Mouse (Mus musculus) embryonic facial prominence, embryonic 13.5 days (tissue): ENCODE results near the gene Flrt1. TPM values are rescaled to one million over a fixed set of nuclear protein-coding genes. Genes with fewer than 3 reads are reported as not detected.

Experiments used
- ATAC-seq: fragments of 200-750 bp; cut with Nextera tagmentation; 2 replicates; pipeline ENCODE4 v1.8.0; 2017; ENCODE audit warnings: low read depth; ENCODE audit not compliant: insufficient number of reproducible peaks, insufficient read depth, low FRiP score, low TSS enrichment
- H3K27ac ChIP-seq: fragments of 300-500 bp; sonication (generic); 2 replicates; pipeline ENCODE4 v1.5.1; 2015; ENCODE audit warnings: moderate library complexity, mild to moderate bottlenecking, inconsistent platforms
- H3K27me3 ChIP-seq: fragments of 300-500 bp; sonication (generic); 2 replicates; pipeline ENCODE4 v1.6.1; 2015; ENCODE audit warnings: mild to moderate bottlenecking, inconsistent platforms
- H3K36me3 ChIP-seq: fragments of 300-500 bp; sonication (generic); 2 replicates; pipeline ENCODE4 v1.6.1; 2015; ENCODE audit warnings: mild to moderate bottlenecking, inconsistent platforms
- H3K4me1 ChIP-seq: fragments of 300-500 bp; sonication (generic); 2 replicates; pipeline ENCODE4 v1.6.1; 2015; ENCODE audit warnings: inconsistent platforms
- H3K4me2 ChIP-seq: fragments of 300-500 bp; sonication (generic); 2 replicates; pipeline ENCODE4 v1.6.1; 2015; ENCODE audit warnings: moderate library complexity, mild to moderate bottlenecking, inconsistent platforms
- H3K4me3 ChIP-seq: fragments of 300-500 bp; sonication (generic); 2 replicates; pipeline ENCODE4 v1.5.1; 2015; ENCODE audit warnings: mild to moderate bottlenecking, inconsistent platforms
- H3K9ac ChIP-seq: fragments of 300-500 bp; sonication (generic); 2 replicates; pipeline ENCODE4 v1.6.1; 2015; ENCODE audit warnings: mild to moderate bottlenecking, inconsistent platforms
- H3K9me3 ChIP-seq: fragments of 300-500 bp; sonication (generic); 2 replicates; pipeline ENCODE4 v1.6.1; 2016; ENCODE audit warnings: inconsistent platforms
- WGBS: fragments of 180-500 bp; shearing (Covaris S2); methylation state at CpG from one replicate; pipeline ENCODE4 v1.1.7; 2015; ENCODE audit warnings: mixed read lengths; 5-methylcytosine and 5-hydroxymethylcytosine counted together
- polyA plus RNA-seq: library from polyadenylated mRNA; unstranded; fragments of >200 nt; fragmentation: Nextera tagmentation; extraction: Ambion mirVana; gene quantifications from 2 replicates; pipeline ENCODE4 v1.2.1, GENCODE M21; 2015

The Flrt1 gene
- 13.0 and 13.6 TPM in 2 replicates for polyA plus RNA-seq

GRCm38 (mm10) chr19:7105544-7105943, at the start of gene Flrt1:
Gene Flrt1 (minus strand): TSS chr19:7105729.
- no peak for ATAC-seq
- Histone ChIP-seq H3K36me3 (no peaks in the 10 kb centered on the region), H3K9ac (peak within 1 kb of the TSS; percentile 56; the same call in 1 of the 2 replicates), H3K4me1 (peaks cover 48% of the 10 kb centered on the region), H3K4me2 (no peak within 1 kb of the TSS), H3K27ac (no peak within 1 kb of the TSS), H3K27me3 (peaks cover 9% of the 10 kb centered on the region), H3K4me3 (no peak within 1 kb of the TSS), H3K9me3 (no peaks in the 10 kb centered on the region)
- WGBS: 35% methylated on average over 9 of the region's 9 CpGs

GRCm38 (mm10) chr19:7155196-7155595, 49.7 kb upstream of the Flrt1 start:
- Histone ChIP-seq H3K4me3 (no peak overlapping the region), H3K9ac (no peak overlapping the region), H3K27ac (no peak overlapping the region), H3K9me3 (no peaks in the 10 kb centered on the region), H3K4me2 (no peak overlapping the region), H3K36me3 (no peaks in the 10 kb centered on the region), H3K4me1 (peaks cover 80% of the 10 kb centered on the region), H3K27me3 (peaks cover 31% of the 10 kb centered on the region)
- ATAC-seq: peak; percentile 26; the same call in 1 of the 2 replicates
- 37% methylated on average over 6 of the region's 6 CpGs for WGBS

- no peak overlapping the region for H3K4me3 ChIP-seq
- H3K36me3 ChIP-seq: no peaks in the 10 kb centered on the region
- WGBS: 20% methylated on average over 7 of the region's 7 CpGs
- peaks cover 89% of the 10 kb centered on the region for H3K4me1 ChIP-seq
- H3K9ac ChIP-seq: 0 out of 2 replicates have a peak overlapping the region, but pooled peaks have one; percentile 37
- peak overlapping the region; percentile 74 for H3K27ac ChIP-seq
- no peaks in the 10 kb centered on the region for H3K9me3 ChIP-seq
- H3K27me3 ChIP-seq: peaks cover 22% of the 10 kb centered on the region
- no peak for ATAC-seq
- no peak overlapping the region for H3K4me2 ChIP-seq
Measured at GRCm38 (mm10) chr19:7153232-7153631, 47.7 kb upstream of the Flrt1 start.

- Histone ChIP-seq H3K9ac (no peak overlapping the region), H3K36me3 (no peaks in the 10 kb centered on the region), H3K4me3 (no peak overlapping the region), H3K4me1 (peaks cover 89% of the 10 kb centered on the region), H3K4me2 (no peak overlapping the region), H3K27me3 (peaks cover 12% of the 10 kb centered on the region; the same call in 1 of the 2 replicates), H3K9me3 (no peaks in the 10 kb centered on the region), H3K27ac (no peak overlapping the region)
- ATAC-seq: no peak
- WGBS: 65% methylated on average over 6 of the region's 6 CpGs
Measured at GRCm38 (mm10) chr19:7151927-7152653, 46.6 kb upstream of the Flrt1 start.

GRCm38 (mm10) chr19:7151300-7151926, 45.9 kb upstream of the Flrt1 start:
- H3K4me3 ChIP-seq: no peak overlapping the region
- no peak overlapping the region for H3K9ac ChIP-seq
- H3K36me3 ChIP-seq: no peaks in the 10 kb centered on the region
- ATAC-seq: no peak
- no peak overlapping the region for H3K27ac ChIP-seq
- H3K4me1 ChIP-seq: peaks cover 82% of the 10 kb centered on the region
- 73% methylated on average over 7 of the region's 7 CpGs for WGBS
- H3K4me2 ChIP-seq: no peak overlapping the region
- H3K9me3 ChIP-seq: no peaks in the 10 kb centered on the region
- peaks cover 10% of the 10 kb centered on the region; the same call in 1 of the 2 replicates for H3K27me3 ChIP-seq

GRCm38 (mm10) chr19:7149158-7149685, 43.7 kb upstream of the Flrt1 start:
- Histone ChIP-seq H3K4me1 (peaks cover 70% of the 10 kb centered on the region), H3K9ac (no peak overlapping the region), H3K36me3 (no peaks in the 10 kb centered on the region), H3K27ac (no peak overlapping the region), H3K9me3 (no peaks in the 10 kb centered on the region), H3K27me3 (peaks cover 21% of the 10 kb centered on the region), H3K4me2 (no peak overlapping the region), H3K4me3 (no peak overlapping the region)
- ATAC-seq: no peak
- 69% methylated on average over 7 of the region's 7 CpGs for WGBS

- 55% methylated on average over 8 of the region's 8 CpGs for WGBS
- Histone ChIP-seq H3K4me1 (peaks cover 70% of the 10 kb centered on the region), H3K27me3 (peaks cover 21% of the 10 kb centered on the region), H3K36me3 (no peaks in the 10 kb centered on the region), H3K4me2 (no peak overlapping the region), H3K9ac (peak overlapping the region; percentile 44; the same call in 1 of the 2 replicates), H3K4me3 (no peak overlapping the region), H3K9me3 (no peaks in the 10 kb centered on the region), H3K27ac (0 out of 2 replicates have a peak overlapping the region, but pooled peaks have one; percentile 2)
- no peak for ATAC-seq
Measured at GRCm38 (mm10) chr19:7148541-7149085, 43.1 kb upstream of the Flrt1 start.

- Histone ChIP-seq H3K4me1 (peaks cover 70% of the 10 kb centered on the region), H3K27me3 (peaks cover 25% of the 10 kb centered on the region), H3K9ac (peak overlapping the region; percentile 44; the same call in 1 of the 2 replicates), H3K27ac (no peak overlapping the region), H3K4me2 (no peak overlapping the region), H3K9me3 (no peaks in the 10 kb centered on the region), H3K4me3 (no peak overlapping the region), H3K36me3 (no peaks in the 10 kb centered on the region)
- WGBS: 29% methylated on average over 4 of the region's 4 CpGs
- ATAC-seq: no peak
Measured at GRCm38 (mm10) chr19:7148096-7148495, 42.6 kb upstream of the Flrt1 start.

- H3K27ac ChIP-seq: no peak overlapping the region
- no peaks in the 10 kb centered on the region for H3K36me3 ChIP-seq
- no peak for ATAC-seq
- no peaks in the 10 kb centered on the region for H3K9me3 ChIP-seq
- no peak overlapping the region for H3K4me2 ChIP-seq
- H3K9ac ChIP-seq: no peak overlapping the region
- peaks cover 73% of the 10 kb centered on the region for H3K4me1 ChIP-seq
- no peak overlapping the region for H3K4me3 ChIP-seq
- H3K27me3 ChIP-seq: peaks cover 29% of the 10 kb centered on the region
- 78% methylated on average over 13 of the region's 13 CpGs for WGBS
Measured at GRCm38 (mm10) chr19:7146376-7146775, 40.8 kb upstream of the Flrt1 start.

- ATAC-seq: no peak
- WGBS: 77% methylated on average over 3 of the region's 3 CpGs
Measured at GRCm38 (mm10) chr19:7144458-7144857, 38.9 kb upstream of the Flrt1 start.

GRCm38 (mm10) chr19:7143854-7144253, 38.3 kb upstream of the Flrt1 start:
- peaks cover 73% of the 10 kb centered on the region for H3K4me1 ChIP-seq
- under 1% methylated on average over 20 of the region's 20 CpGs for WGBS
- H3K9ac ChIP-seq: 0 out of 2 replicates have a peak overlapping the region, but pooled peaks have one; percentile 47
- peak overlapping the region; percentile 35 for H3K4me3 ChIP-seq
- peaks cover 27% of the 10 kb centered on the region for H3K27me3 ChIP-seq
- H3K27ac ChIP-seq: no peak overlapping the region
- H3K36me3 ChIP-seq: no peaks in the 10 kb centered on the region
- peak overlapping the region; percentile 65 for H3K4me2 ChIP-seq
- ATAC-seq: no peak
- no peaks in the 10 kb centered on the region for H3K9me3 ChIP-seq

More at GRCm38 (mm10) chr19:7144458-7144857, 38.9 kb upstream of the Flrt1 start:
- Histone ChIP-seq H3K4me2 (peak overlapping the region; percentile 65), H3K27ac (no peak overlapping the region), H3K36me3 (no peaks in the 10 kb centered on the region), H3K27me3 (peaks cover 29% of the 10 kb centered on the region), H3K9me3 (no peaks in the 10 kb centered on the region), H3K4me1 (peaks cover 73% of the 10 kb centered on the region), H3K9ac (no peak overlapping the region), H3K4me3 (no peak overlapping the region)
